Mouse (Mus musculus) adipocyte (in vitro differentiated cells): ENCODE measurements around the gene Mast1.

ENCODE experiments used
- DNase-seq: peaks from one replicate; pipeline ENCODE4 v3.0.0-alpha.2; 2016; ENCODE audit warnings: low spot score

The Mast1 gene

GRCm38 (mm10) chr8:84943699-84944098 is 6.5 kb upstream of the Mast1 start:
- DNase-seq, result no peak

GRCm38 (mm10) chr8:84937620-84938485 is 694 bp upstream of the Mast1 start:
- DNase-seq, result no peak

DNA sequence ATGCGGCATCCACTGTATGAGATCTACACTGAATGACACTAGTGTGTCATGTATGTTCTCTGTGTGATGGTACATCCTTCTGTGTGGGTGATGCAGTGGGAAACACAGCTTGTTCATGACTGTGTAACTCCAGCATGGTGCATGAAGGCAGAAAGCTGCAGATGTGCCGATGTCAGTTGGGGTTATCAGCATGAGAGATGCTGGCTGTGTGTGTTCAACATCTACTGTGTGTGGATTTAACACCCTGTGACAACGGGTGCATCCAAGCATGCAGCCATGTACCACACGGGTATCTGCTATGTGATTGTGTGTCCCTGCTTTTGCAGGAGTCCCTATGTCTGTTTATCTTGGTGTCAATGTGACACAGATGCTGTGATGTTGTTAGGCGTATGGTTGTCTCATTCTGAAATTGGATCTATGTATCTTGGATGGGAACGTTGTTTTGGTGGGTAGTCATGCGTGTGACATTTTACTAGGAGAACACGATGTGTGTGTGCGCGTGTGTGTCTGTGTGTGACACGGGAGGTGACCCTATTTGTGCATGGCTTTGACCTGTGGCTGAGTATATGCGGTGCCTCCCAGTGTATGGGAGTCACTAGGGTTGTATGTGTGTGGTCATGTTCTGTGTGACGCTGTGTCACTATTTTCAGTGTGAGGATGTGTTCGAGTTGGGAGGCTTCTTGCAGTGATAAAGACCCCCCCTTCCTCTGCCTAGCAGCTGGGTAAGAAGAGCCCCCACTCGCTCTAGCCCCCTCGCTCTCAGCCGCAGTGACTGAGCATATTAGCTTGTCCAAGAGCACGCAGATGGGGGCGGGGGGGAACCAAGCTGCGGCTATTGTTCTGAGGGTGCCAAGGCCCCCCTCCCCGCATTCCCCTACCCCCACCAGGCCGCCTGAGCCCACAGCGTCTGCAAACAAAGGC is 858 bp downstream of the Mast1 start:
- no peak for DNase-seq

GRCm38 (mm10) chr8:84935489-84935888 is 1.7 kb downstream of the Mast1 start:
- no peak for DNase-seq

GRCm38 (mm10) chr8:84934860-84935259 is 2.3 kb downstream of the Mast1 start:
- no peak for DNase-seq

- DNase-seq, result no peak
Measured at GRCm38 (mm10) chr8:84933767-84934559, 3.2 kb downstream of the Mast1 start.

GRCm38 (mm10) chr8:84930582-84930981 is 6.6 kb downstream of the Mast1 start:
- DNase-seq, result no peak

GRCm38 (mm10) chr8:84928456-84929306 is 8.5 kb downstream of the Mast1 start:
- peak; percentile 62 for DNase-seq

DNA sequence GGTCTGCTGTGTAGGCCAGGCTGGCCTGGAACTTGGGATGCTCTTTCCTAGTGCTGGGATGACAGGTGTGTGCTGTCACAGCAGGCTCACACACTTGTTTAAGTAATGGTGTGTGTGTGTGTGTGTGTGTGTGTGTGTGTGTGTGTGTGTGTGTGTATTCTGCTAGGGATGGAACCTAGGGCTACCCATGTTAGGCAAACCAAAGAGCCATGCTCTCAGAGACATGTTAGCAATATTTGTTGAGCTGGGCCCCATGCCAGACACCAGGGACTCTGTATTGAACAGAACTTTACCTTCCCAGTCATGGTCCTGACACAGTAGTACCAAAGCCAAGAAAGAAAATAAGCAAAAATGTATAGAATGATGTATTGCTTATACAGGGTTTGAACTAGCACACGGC is 9.6 kb downstream of the Mast1 start:
- DNase-seq, result no peak

DNA sequence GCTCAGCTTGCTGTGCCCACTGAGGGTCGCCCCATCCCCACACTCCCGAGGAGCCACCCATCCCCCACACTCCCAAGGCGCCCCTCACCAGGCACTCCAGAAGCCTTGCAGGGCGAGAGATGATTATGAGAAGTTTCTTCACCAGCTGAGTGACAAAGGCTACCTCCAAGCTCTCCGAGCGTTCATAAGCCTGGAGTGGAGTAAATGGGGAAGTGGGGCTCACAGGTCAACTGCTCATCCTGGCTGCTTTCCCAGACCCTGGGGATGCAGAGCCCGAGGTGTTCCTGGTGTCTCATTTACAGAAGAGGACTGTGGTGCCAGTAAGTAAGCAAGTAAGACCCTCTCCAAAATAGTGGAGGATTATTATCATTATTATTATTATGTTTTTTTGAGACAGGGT is 11.6 kb downstream of the Mast1 start:
- no peak for DNase-seq

DNA sequence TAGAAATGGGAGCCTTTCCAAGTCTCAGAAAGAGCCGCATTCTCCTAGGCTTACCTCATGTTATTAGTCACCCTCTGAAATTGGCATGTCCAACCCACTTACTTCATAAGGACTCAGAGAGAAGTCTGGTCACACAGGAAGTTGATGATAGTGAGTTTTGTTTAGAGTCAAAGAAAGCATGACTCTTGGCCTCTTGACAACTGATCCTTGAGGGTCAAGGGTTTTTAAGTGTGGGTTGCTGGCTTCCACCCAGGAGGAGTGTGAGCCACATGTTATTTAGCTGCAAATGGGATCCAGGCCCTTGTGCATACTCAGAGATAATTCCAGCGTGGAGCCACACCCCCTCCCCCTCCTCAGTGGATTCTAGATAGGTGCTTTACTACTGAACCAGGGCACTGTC is 15.6 kb downstream of the Mast1 start:
- DNase-seq, result peak; percentile 70

GRCm38 (mm10) chr8:84918646-84919045 is 18.5 kb downstream of the Mast1 start:
- no peak for DNase-seq

DNA sequence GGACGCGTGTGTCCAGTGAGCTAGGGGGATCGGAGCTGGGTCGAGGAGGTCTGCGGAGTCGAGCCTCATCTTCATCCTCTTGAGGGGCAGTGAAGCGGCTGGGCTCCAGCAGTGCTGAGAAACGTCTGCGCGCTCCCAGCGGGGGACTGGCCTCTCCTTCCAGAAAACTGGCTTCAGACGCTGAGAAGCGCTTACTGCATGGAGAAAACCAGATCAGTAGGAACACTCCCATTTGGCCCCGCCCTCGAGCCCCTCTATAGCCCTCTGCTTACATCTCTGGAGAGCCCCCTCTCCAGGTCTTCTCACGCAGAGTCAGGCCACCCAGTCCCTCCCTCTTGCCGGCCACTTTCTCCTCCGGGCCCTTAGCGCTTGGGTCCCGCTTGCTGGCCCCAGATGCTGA is 19.4 kb downstream of the Mast1 start:
- DNase-seq, result no peak

- DNase-seq, result no peak
Measured at GRCm38 (mm10) chr8:84915269-84915668, 21.9 kb downstream of the Mast1 start.

- no peak for DNase-seq
Measured at GRCm38 (mm10) chr8:84913960-84914359, 23.2 kb downstream of the Mast1 start.

GRCm38 (mm10) chr8:84913502-84913900 is 23.7 kb downstream of the Mast1 start:
- no peak for DNase-seq

DNA sequence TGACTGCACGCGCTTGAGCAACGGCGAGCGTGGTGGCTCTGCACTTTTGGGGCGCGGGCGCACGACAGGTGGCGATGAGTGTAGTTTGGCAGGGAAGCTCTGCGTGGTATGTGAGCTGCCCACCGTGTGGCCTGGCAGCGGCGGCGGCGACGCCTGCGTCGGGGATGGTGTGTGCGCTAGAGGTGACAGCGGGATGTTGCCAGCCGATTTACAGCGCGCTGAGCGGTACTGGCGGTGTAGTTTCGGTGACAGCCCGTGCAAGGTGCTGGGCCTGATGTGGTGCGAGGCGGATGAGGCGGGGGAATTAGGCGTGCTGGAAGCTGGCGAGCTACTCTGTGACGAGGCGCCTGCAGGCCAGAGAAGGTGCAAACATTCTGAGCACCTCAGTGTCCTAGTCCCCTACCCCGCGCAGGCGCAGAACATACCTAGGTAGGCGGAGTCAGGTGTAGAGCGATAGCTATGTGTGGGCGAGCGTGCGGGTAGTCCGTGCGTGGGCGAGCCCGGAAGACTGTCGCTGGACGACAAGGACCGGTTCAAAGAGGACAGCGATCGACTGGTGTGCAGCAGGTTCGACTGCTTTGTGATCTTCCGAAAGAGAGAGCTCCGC is 24.2 kb downstream of the Mast1 start:
- DNase-seq, result no peak

DNA sequence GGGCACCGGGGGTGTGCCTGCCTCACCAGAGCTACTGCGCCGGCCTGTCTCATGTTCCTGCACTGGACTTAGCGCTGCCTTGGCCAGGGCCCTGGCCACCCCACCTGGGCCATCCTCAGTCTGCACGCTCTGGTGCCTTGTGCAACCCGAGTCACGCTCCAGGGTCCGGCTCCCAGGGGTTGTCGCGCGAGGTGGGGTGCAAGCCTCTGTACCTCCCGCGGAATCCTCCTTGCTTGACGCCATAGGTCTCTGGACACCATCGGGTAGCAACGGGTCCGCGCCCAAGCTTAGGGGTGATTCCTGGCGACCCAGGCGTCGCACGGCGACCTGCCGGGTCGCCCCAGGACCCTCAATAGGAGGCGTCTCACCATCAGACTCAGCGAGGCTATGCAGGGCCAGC is 24.8 kb downstream of the Mast1 start:
- no peak for DNase-seq

- DNase-seq, result no peak
Measured at GRCm38 (mm10) chr8:84911854-84912253, 25.3 kb downstream of the Mast1 start.

- DNase-seq, result no peak
Measured at GRCm38 (mm10) chr8:84910551-84910950, 26.6 kb downstream of the Mast1 start.

- no peak for DNase-seq
Measured at GRCm38 (mm10) chr8:84909949-84910348, 27.2 kb downstream of the Mast1 start.
